Mouse (Mus musculus) spleen, adult 18-20 months (tissue): ENCODE measurements around the gene Syne1.

Experiments used
- DNase-seq, 2 experiments: peaks; one replicate each; pipeline ENCODE4 v3.0.0; 2022; ENCODE audit warnings: mixed read lengths in 2 of 2

Syne1 gene

DNA sequence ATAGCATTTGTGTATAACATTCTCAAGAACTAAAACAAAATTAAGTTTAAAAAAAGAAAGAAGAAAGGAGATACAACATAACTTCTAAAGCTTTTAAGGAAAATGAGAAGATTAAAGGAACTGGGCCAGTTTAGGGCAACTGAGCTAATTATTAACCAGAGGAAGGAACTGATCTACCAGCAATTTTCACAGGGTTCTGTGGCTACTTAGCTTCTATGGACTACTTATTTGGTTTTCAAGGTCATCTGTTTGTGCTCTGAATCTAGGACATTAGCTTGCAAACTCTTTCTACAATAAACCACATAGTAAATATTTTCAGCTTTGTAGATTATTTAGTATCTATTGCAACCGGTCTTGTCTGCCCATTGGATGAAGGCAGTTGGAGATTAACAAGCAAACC is 420.8 kb downstream of the Syne1 start:
- DNase-seq = no peak

DNA sequence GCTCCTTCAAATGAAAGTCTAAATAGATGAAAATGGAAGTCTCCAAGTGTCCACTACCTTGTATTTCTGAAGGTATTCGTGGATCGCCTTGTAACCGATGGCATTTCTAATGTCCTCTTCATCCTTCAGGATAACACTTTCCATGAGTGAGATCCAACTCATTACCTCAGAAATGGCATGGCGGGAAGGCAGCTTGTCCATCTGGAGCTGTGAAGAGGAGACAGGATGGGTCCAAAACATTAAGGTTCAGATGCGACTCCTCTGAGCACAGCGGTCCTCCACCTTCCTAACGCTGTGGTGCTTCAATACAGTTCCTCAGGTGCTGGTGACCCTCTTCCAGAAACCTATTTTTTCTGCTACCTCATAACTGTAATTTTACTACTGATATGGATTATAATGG is 426.5 kb downstream of the Syne1 start:
- no peak for DNase-seq

DNA sequence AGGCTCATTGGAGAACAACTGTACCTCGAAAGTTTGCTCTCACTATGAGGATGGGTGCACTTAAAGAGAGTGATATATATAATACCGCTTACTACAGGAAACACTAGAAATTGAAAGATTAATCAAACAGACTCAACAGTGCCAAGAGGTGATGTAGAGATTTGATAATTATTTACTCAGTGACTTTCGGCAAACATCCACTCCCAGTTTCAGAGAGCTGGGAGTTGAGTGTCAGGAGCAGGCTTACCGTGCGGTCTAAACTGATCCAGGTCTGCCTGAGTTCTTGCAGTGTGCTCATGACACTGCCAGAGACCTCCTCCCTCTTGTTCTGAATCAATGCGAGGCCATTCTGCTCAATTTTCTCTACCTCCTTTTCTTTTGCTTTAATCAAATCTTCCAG is 434.6 kb downstream of the Syne1 start:
- DNase-seq = no peak

DNA sequence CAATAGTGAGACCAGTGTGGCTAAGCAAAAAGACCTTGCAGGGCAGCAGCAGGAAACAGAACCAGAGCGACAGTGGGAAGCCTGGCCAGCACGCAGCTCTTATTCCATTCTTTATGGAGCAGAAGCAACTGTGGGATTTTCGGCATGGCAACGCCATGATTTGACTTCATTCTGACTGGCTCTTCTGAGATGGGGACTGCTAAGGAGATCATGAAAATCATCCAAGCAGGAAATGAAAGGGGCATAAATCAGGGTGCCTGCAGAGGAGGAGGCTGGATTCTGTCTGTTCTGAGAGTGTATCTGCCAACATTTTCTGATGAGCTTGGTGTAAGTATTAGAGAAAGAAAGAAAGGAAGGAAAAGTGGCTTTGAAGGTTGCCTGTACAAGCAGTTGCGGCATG is 435.1 kb downstream of the Syne1 start:
- no peak for DNase-seq

DNA sequence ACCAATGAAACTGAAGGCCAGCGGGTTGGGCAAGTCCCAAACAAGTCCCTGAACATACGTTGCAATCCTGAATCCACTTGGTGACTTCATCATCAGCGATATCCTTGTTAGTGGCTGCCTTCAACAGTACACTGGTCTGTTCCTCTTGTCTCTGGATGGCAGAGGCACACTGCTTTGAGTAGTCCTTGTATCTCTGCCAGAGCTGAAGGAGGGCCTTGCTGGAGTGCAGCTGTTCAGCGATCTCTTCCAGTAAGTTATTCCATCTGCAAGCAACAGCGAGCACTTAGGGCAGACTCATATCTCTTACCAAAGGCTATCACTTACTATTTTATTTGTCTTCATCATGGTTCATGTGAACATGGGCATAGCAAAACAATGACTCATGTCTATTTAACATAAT is 440.5 kb downstream of the Syne1 start:
- DNase-seq = no peak

DNA sequence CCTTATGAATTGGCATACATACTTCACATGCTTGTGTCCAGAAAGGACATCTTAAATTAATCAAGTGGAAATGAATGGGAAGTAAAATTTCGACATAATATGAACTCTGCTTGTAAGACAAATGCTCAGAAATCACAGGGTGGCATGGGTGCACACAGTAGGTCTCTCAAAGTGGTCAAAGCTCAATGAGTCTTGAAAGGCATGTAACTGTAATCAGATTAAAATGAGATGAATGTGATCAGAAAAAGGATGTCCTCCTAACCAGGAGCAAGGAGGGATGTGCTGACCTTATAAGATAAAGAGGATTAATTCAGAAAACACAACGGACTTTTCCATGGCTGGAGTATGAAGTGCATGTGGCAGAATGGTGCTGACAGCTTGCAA is 453.5 kb downstream of the Syne1 start:
- DNase-seq = no peak

DNA sequence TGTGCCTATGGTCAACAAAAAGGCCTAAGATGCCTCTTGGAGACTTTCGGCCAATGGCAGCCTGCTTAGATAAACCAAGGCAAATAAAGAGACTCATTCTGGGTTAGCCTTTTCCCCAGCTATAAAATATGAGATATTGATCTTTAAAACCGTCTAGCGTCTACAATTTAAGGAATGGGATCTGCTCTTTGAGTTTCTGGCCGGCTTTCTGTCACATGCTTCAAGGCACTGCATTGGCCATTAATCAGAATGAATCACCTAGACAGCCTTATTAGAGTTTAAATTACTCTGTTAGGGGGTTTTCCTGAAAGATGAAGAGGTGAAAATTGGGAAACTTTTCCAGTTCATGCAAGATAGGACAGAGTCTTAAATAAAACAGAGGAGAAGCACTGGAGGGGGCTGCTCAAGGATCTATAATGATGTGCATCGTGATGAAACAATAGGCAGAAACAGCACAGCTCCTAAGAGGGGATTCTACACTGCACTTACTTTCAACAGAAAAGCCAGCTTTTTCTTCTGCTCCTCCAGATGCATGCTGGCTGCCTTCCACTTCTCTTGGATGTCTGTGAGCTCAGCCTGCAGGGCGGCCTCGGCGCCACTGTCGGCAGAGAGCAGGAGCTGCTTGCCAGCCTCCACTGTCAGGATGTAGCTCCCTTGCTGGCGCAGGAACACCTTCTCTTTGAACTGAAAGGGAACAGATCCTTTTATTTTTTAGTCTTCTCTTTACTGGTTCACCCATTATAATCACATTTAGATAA is 454.1 kb downstream of the Syne1 start:
- DNase-seq = no peak

DNA sequence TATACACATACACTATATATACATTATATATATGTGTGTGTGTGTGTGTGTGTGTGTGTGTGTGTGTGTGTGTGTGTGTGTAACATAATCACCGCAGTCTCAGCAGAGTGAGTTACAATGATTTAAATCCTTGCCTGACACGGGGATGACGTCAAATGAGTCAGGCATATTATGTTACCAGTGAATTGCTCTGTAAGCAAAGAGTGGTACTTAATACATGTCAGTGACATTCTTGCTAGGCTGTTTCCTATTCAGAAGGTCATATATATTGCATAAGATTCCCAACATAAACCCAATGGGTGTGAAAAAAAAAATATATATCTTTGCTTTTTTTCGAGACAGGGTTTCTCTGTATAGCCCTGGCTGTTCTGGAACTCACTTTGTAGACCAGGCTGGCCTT is 462.1 kb downstream of the Syne1 start:
- DNase-seq = no peak

DNA sequence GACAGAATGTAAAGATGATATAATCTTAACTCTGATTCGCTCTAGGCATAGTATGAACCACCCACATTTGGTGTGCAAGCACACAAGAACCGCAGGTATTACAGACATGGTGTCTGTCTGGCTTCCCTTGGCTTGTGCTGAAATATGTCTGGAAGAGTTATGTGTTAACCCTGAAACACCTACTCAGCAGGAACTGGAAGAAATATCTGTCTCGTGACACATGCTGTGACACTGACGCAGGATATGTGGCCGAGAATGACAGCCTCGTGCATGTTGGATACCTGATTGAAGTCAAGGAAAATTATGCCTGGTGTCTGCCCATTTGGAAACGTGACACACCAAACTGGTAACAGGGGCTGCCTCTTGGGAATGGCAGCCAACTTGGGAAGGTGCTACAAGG is 463.9 kb downstream of the Syne1 start:
- no peak for DNase-seq

DNA sequence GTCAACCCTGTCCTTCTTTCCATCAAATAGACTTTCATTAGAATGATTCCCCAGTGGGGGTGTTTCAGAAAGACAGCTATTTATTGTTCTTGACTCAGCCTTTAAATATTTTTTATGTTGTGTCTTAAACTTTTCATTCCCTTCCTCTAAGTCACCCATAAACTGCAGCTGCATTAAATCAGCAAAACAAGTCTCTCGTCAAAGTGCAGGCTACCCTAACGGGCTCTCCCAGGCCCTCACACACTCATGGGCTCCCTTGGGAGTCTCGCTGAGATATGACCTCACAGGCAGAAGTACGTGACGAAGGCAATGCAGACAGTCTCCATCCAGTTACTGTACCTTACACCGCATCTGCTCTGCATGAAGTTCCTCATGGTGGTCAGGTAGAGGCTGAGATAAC is 465.0 kb downstream of the Syne1 start:
- no peak for DNase-seq

DNA sequence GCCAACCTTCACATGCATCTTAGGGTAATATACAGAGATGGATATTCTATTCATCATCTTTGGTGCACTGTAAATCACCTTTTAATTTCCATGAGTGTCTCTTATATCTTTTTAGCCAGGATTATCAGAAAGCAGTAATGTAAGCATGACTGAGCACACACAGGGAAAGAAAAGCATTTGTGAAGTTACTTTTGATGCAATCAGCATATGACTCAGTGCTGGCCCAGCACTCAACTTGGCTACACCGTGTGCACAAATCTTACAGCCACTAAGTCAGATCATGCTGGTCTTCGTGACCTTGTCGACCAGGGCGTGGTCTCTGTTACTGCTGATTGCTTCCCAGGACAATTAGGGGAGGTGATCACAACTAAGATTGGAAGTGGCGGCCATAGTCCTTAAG is 465.5 kb downstream of the Syne1 start:
- no peak for DNase-seq

DNA sequence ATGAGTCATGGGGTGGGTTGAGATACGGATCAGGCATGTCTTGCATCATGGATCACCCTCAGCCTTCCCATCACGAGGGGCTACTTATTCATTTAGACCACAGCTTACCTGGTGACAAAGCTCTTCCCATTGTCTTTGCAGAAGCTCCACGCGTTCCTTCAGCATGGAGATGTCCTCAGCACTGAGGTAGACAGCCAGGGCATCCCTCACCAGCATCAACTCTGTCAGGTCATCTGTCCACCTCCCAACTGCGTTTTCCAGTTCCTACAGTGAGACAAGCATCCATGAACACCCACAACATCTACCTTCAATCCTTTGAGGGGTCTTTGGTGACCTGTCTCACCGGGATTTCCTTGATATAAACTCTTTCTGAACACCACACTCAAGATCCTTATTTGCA is 467.6 kb downstream of the Syne1 start:
- no peak for DNase-seq

DNA sequence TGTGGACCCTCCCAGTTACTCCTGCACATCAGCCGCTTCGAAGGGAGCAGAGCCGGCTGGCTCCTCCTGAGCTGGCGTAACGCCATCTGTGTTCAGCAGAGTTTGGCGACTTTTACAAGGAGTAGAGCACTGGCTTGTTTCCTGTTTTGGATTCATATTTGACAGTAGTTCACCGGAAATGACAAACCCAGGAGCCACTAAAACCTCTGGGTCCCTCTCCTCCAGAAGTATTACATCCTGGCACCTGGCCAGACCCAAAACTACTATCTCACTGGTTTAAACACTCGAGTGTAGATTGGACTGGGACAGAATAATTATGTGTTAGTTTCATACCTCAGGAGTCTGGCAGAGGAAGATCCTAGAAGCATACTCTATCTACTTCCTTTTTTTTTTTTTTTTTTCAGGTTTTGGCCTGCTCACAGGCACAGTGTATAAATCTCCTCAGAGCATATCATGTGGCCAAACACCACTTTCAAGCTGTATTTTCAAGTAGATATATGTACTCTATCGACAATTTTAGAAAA is 471.3 kb downstream of the Syne1 start:
- DNase-seq = no peak

DNA sequence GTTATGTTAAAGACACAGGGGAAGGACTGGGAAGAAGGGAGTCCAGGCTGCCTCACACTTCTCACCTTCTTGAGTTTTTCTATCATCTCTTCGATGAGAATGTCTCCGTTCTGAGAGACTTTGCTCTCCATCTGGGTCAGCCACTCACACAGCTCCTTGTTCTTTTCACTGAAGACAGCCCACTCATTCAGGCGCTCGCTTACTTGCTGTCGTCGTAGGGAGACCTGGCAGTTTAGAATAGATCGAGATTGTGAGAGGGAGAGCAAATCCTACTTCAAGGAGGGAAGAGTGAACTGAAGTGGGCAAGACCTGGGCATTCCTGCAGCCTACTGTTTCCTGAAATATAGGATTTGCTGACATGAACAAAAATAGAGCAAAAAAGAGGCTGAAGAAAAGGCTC is 475.6 kb downstream of the Syne1 start:
- no peak for DNase-seq

DNA sequence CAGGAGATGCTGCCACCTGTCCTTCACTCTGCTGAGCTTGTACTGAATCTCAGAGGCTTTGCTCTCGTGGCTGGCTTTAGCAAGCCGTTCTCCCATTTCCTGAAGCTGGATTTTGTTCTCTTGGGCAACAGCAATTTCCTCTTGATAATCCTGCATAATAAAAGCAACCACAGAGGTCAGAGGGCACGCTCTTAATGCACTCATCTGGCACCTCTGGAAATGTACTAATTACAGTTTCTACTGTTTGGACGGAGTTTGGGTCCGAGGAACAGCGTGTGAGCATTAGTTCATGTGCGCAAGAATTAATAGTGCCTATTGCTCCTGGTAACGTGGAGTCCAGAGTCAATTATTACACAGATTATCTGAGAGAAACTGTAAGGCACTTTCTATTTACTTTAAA is 479.2 kb downstream of the Syne1 start:
- no peak for DNase-seq

DNA sequence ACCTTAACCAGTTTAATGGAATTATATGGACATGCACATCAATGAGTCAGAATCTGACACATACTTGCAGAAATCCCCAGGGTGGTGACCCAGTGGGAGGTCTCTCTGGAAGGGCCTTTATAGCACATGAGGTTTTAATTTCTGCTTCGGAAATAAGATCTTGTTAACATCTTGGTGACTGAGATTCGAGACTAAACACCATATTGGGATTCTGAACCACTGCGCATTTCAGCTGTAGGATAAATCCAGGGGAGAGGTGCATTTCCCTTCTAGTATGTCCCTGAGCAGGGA is 480.4 kb downstream of the Syne1 start:
- no peak for DNase-seq

DNA sequence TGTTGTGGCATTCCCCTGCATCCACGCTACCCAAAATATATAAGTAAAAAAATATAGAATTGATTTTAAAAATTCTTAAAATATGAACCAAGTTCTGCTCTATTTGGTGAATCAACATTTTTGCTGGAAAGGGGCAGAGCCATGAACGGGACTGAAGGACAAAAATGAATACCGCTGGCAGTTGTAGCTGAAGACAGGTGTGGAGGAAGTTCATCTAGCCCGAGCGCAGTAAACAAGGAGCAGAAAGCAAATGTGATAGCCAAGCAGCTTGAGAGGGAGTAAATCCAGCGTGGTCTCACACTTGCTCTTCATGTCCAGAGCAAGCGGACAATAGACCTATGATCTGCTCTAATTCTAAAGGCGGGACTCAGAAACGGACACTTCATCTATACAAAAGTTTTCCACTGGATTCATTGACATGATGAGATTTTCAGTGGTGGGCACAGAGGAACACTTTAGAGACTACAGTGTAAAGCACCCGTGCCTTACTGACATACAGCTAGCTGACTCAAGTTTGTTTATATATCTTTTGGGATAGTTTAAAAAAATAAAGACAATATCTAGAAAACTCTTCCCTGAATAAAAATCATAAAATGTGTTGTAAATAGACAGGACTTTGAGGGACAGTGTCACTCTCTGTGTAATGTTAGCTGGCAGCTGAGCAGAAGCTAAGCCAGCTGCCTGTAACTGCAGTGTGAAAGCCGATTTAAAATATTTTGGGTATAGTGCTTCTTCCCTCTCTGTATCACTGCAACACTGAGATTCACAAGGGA is 480.9 kb downstream of the Syne1 start:
- DNase-seq = no peak

DNA sequence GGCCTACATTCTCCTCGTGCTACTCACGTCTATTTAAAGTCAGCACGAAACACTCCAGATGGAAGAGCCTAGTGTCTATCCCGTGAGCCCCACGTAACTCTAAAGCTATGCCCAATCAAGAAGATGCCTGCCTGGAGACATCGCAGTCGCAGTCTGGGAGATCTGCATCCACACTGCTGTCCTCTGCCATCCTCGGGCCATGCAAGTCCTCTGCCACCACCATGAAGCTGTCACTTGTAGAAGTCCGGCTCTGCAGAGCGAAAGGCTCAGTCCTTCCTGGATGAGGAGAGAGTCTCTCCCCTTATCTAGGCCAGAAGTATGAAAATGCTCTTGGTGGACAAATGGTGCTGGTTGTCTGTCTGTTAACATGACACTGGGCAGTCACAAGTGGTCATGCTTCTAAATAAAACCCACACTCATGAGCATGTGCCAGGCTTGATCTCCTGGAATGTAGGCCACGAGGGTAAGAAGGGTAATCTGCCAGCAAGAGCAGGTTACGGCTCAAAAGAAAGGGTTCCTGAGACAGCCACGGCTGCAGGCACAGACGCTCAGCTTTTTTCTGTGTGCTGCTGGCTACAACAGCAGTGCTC is 482.5 kb downstream of the Syne1 start, which contains the start of gene Gm10097:
Gm10097 (plus strand) TSS at position 517 of the 590 bp plus-strand sequence.
- no peak for DNase-seq

DNA sequence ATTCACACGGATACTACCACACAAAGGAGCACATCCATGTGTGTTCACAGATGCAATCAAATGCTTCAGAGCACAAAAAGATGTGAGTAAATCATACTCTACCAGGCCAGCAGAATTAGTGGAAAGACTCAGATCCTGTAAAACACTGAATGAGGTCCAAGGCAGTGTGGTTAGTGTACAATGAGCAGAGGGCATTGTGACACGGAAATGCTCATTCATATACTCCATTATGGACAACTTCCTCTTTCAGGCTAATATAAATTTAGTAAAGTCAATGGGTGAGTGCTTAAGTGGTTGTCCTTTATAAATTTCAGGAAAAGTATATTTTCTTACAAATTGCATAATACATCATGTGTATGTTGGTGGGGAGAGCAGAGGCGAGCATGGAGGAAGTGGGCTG is 484.2 kb downstream of the Syne1 start:
- DNase-seq = no peak

DNA sequence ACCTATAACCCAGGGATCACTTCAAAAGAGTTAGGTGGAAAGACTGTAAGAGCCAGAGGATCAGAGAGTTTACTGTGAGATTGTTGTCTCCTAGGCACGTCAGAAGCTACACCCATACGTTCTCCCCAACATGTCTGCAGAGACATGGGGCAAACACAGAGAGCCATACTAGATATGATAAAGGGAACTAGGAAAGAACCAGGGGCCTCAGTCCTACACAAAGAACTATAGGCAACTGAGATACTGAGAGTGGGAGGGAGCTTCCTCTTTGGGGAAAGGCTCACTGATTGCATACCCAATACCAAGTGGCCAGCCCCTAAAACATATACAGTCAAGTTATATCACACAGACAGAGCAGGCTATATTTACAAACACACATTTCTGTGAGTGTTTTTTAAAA is 491.3 kb downstream of the Syne1 start:
- DNase-seq = no peak

DNA sequence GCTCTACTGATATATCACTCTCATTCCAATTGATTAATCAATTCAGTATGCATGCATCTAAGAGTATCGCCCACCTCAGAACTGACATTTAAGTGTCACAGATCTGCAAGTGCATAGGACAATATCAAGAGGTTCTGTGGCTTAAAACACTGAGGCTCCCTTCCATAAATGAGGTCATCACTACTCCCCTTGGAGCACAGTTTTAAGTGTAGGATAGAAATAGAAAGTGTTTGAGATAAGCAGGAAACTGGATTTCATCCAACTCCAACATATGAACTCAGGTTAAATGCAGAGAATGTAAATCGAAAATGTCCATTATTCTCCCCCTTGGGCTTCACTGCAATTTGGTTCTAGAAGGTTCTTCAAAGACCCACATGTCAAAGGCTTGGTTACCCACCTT is 492.4 kb downstream of the Syne1 start:
- no peak for DNase-seq

DNA sequence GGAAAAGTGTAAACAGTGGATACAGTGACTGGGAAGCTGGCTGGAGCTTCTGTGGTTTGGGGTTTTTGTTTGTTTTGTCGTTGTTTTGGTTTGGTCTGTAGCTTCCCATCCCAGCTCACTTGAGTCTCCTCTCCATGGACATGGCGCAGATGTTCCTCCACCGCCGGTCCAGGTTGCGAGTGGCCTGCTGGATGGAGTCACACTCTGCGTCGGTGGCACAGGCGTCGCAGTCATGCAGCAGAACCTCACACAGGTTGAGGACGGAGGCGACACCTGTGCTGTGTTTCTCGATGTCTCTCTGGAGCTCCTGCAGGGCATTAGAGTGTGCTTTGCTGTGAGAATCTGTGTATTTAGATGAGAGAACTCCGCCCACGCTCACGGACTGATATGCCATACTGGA is 493.6 kb downstream of the Syne1 start:
- DNase-seq = no peak

DNA sequence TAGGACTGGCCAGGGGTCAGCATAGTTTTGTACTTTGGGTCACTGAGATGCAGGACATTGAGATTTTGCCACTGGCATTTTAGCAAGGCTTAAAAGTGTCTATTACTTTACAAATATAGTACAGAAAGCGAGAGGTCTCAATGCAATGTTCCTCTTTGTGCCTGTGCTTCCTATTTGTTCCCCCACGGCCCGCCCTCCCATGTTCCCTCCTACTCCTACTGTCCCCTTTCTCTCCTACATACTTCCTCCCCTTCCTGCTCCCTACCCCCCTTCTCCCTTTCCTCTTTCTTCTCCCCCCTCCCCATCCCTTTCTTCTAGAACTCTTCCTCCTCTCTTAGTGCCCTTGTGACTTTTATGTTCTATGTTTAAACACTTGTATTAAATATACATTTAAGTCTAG is 494.3 kb downstream of the Syne1 start:
- DNase-seq = no peak

DNA sequence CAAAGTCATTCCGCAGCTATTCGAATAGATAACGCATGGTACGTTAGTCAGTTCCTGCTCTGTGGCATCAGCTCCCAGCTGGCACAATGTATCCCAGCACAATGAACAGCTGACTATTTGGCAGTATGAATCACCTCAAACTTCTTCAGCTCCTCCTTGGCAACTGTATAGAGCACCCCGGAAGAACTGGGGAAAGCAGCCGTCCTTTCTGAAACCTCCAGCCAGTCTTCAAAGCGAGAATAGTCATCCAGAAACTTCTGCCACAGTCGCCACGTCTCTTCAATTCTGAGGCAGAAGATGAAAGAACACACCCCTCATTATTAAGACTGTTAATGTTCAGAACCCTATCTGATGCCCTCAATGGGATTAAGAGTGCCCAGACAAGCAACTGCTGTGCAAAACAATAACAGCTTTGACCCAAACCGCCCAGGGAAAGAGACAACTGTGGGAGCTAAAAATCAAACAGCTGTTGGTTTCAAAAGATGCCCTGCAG is 495.0 kb downstream of the Syne1 start:
- no peak for DNase-seq
